Mouse (Mus musculus): Measurements from ENCODE around the gene Pycard. TPM values are rescaled to one million over a fixed set of nuclear protein-coding genes. Genes with fewer than 3 reads are reported as not detected.
A peak's percentile ranks its signal among the peaks of the same experiment; 100 is the strongest.
"Not testable (repeated sequence)": the region's sequence is repeated elsewhere in the genome, so short reads cannot be mapped to it uniquely, and the experiment has no call there.

Pycard gene
- total RNA-seq, 2 experiments from 2014 or later = 7.7 to 9.8 TPM

GRCm38 (mm10) chr7:127946470-127947023 is 47.1 kb downstream of the Pycard start, which contains the start of gene Prss36:
Gene Prss36 (minus strand): TSS chr7:127946725.
- DNase-seq = no peak
- intact Hi-C loops (cut with DNase I) = no loop called here

DNA sequence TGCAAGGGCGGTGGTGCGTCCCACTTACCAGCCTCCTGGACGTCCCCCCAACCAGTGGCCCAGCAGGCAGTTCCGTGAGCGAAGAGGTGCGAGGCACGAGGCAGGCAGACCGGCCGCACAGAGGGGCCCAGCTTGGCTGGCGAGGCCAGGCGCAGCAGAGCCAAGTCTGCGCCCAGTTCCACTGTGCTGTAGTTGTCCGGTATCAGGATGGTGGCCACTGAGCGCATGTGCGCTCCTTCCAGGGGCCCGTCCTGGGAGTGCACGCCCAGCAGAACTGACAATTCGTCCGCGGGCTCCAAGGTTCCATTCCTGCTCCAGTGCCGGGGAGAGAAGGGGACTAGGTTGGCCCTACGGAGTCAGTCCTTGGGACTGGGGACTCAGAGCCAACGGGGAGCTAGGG is 49.1 kb downstream of the Pycard start:
- intact Hi-C loops (cut with DNase I) = no loop called here
- DNase-seq = peak in 1 of 2 experiments; percentile 17

DNA sequence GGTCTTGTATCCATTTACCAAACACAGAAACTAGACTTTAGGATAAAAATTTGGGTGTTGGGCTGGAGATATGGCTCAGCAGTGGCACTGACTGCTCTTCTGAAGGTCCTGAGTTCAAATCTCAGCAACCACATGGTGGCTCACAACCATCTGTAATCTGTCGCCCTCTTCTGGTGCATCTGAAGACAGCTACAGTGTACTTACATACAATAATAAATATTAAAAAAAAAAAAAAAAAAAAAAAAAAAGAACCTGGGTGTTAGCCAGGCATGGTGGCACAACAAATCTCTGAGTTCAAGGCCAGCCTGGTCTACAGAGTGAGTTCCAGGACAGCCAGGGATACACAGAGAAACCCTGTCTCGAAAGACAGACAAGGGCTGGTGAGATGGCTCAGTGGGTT is 51.6 kb downstream of the Pycard start:
- not testable (repeated sequence) for DNase-seq

More for the DNA sequence above, 51.6 kb downstream of the Pycard start:
- intact Hi-C loops (cut with DNase I) = not testable (repeated sequence)

Other genes starting within 250 kb of the Pycard start
- 1 to 10 TPM; 3.2 to 3.3 TPM for gene Fbxl19, start 249.3 kb downstream of the Pycard start, total RNA-seq (2021)
- gene Orai3, start 224.1 kb downstream of the Pycard start, total RNA-seq (2021) = 10 to 100 TPM; 22.1 to 22.6 TPM
- gene Setd1a, start 217.2 kb downstream of the Pycard start, total RNA-seq (2021) = 10 to 100 TPM; 22.2 to 24.0 TPM
- 1 to 10 TPM; 3.3 to 3.9 TPM for gene Gm49388, start 208.3 kb downstream of the Pycard start, total RNA-seq (2021)
- 10 to 100 TPM; 12.6 to 13.1 TPM for gene Hsd3b7, start 193.3 kb downstream of the Pycard start, total RNA-seq (2021)
- 10 to 100 TPM; 63.2 to 72.7 TPM for gene Stx4a, start 169.6 kb downstream of the Pycard start, total RNA-seq (2021)
- gene Stx1b, start 169.3 kb downstream of the Pycard start, total RNA-seq (2021) = 1 to 10 TPM in 1 of 2 experiments, under 1 TPM in 1; 0.53 to 1.1 TPM
- 10 to 100 TPM; 17.2 to 19.3 TPM for gene Zfp646, start 117.6 kb downstream of the Pycard start, total RNA-seq (2021)
- gene Zfp668, start 117.0 kb downstream of the Pycard start, total RNA-seq (2021) = 1 to 10 TPM; 3.9 to 4.3 TPM
- 1 to 10 TPM in 1 of 2 experiments, under 1 TPM in 1; 0.81 to 1.1 TPM for gene Prss53, start 102.9 kb downstream of the Pycard start, total RNA-seq (2021)
- not detected for gene Gm21974, start 98.4 kb downstream of the Pycard start, total RNA-seq (2021)
- 10 to 100 TPM; 22.1 to 22.6 TPM for gene Vkorc1, start 98.2 kb downstream of the Pycard start, total RNA-seq (2021)
- 100 to 1,000 TPM; 113 to 120 TPM for gene Bckdk, start 89.8 kb downstream of the Pycard start, total RNA-seq (2021)
- gene Kat8, start 81.4 kb downstream of the Pycard start, total RNA-seq (2021) = 10 to 100 TPM; 13.8 to 16.1 TPM
- not detected for gene Prss8, start 63.8 kb downstream of the Pycard start, total RNA-seq (2021)
- 1 to 10 TPM; 7.9 to 8.1 TPM for gene Prss36, start 47.1 kb downstream of the Pycard start, total RNA-seq (2021)
- gene Fus, start 26.4 kb downstream of the Pycard start, total RNA-seq (2021) = 100 to 1,000 TPM; 154 to 216 TPM
- 100 to 1,000 TPM; 286 to 346 TPM for gene Trim72, start 10.1 kb upstream of the Pycard start, total RNA-seq (2021)
- 1 to 10 TPM; 7.1 to 7.3 TPM for gene Itgam, start 68.8 kb upstream of the Pycard start, total RNA-seq (2021)
- not detected for gene Gm49368, start 68.8 kb upstream of the Pycard start, total RNA-seq (2021)
- under 1 TPM; 0.11 to 0.39 TPM for gene Itgax, start 135.7 kb upstream of the Pycard start, total RNA-seq (2021)
- 1 to 10 TPM in 1 of 2 experiments, under 1 TPM in 1; 0.36 to 1.2 TPM for gene Itgad, start 160.5 kb upstream of the Pycard start, total RNA-seq (2021)
- gene Cox6a2, start 212.5 kb upstream of the Pycard start, total RNA-seq (2021) = 1,000 to 10,000 TPM; 2,318 to 2,864 TPM
- gene Armc5, start 243.5 kb upstream of the Pycard start, total RNA-seq (2021) = 1 to 10 TPM; 7.4 to 8.4 TPM
- gene 9130023H24Rik, start 244.2 kb upstream of the Pycard start, total RNA-seq (2021) = 1 to 10 TPM; 2.9 to 4.2 TPM

All from heart, postnatal 36 days (tissue).